22 mouse cellular contexts compared by ENCODE assay signal in the genomic region with DNA sequence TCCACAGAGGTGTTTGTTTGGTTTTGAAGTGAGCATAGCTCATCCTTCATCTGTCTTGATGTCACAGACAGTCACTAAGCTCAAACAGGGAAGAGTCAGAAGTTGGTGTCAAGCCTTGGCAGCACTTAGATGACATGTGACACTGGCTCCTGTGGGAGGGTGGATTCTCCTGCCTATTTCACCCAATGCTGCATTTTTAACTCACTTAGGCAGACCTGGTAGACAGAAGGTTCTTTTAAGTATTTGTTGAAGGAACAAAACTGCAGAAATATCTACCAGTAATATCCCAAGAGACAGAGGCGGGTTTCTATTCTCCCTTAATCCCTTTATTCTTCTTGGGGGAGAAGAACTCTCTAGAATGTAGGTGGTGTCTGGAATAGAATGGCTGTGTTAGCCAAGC.
DNase-seq lines count a peak whose midpoint lies in the region; ATAC-seq and TF ChIP-seq lines count a peak whose summit lies in the region.
"Had no signal": no experiment of that assay in that cellular context is flagged by ENCODE, and none has a peak within 500 bp of the region (broad histone marks: within the 10 kb centered on the region; RNA-seq: fewer than 3 reads in every experiment).

No protein-coding gene starts in this region.

- no peak overlapping the region for H3K4me3 ChIP-seq in layer of hippocampus, adult 2 months
- H3K4me3 ChIP-seq in intestine, postnatal 0 days (ENCODE audit: low read depth, low read length) = no peak overlapping the region
- H3K4me3 ChIP-seq: forebrain, embryonic 10.5 days; forebrain, embryonic 13.5 days; gastrocnemius, adult 2 months; hindbrain, embryonic 12.5 days; hindbrain, embryonic 15.5 days had no signal

- TF ChIP-seq CTCF in layer of hippocampus, adult 2 months (conservative IDR thresholded peaks at IDR 0.05) = no peak
- TF ChIP-seq CTCF in intestine, postnatal 0 days (IDR thresholded peaks at IDR 0.05; ENCODE audit: low read depth) = no peak

- no peaks in the 10 kb centered on the region for H3K4me1 ChIP-seq in intestine, postnatal 0 days (replicated peaks; ENCODE audit: control insufficient read depth, insufficient read depth, low read length)
- H3K4me1 ChIP-seq: forebrain, embryonic 10.5 days; forebrain, embryonic 13.5 days; hindbrain, embryonic 12.5 days; hindbrain, embryonic 15.5 days had no signal

- peak overlapping the region; percentile 19; the same call in 1 of the 2 replicates for H3K27ac ChIP-seq in layer of hippocampus, adult 2 months
- H3K27ac ChIP-seq in intestine, postnatal 0 days (ENCODE audit: low read depth, low read length) = no peak overlapping the region
- H3K27ac ChIP-seq: forebrain, embryonic 10.5 days; forebrain, embryonic 13.5 days; gastrocnemius, adult 2 months; hindbrain, embryonic 12.5 days; hindbrain, embryonic 15.5 days had no signal

- H3K9me3 ChIP-seq in intestine, postnatal 0 days (ENCODE audit: control insufficient read depth) = peaks cover 3% of the 10 kb centered on the region
- H3K9me3 ChIP-seq: forebrain, embryonic 10.5 days; forebrain, embryonic 13.5 days; hindbrain, embryonic 15.5 days had no signal

- ATAC-seq in intestine, postnatal 0 days = no peak
- ATAC-seq: CD4-positive, CD25-positive, alpha-beta regulatory T cell, adult 4 months; forebrain, embryonic 13.5 days; forebrain, embryonic 16.5 days had no signal

- H3K27me3 ChIP-seq in intestine, postnatal 0 days (replicated peaks; ENCODE audit: control insufficient read depth, insufficient read depth, low read length) = no peaks in the 10 kb centered on the region
- H3K27me3 ChIP-seq: forebrain, embryonic 13.5 days; hindbrain, embryonic 12.5 days; hindbrain, embryonic 15.5 days had no signal

- 76% methylated on average over 1 of the region's 1 CpGs for WGBS in intestine, postnatal 0 days

- no peak overlapping the region for H3K9ac ChIP-seq in intestine, postnatal 0 days (ENCODE audit: low read depth, low read length)
- H3K9ac ChIP-seq: forebrain, embryonic 13.5 days; hindbrain, embryonic 12.5 days; hindbrain, embryonic 15.5 days had no signal

- H3K4me2 ChIP-seq in intestine, postnatal 0 days (replicated peaks; ENCODE audit: low read depth) = no peak overlapping the region
- H3K4me2 ChIP-seq: forebrain, embryonic 13.5 days; heart, embryonic 11.5 days; hindbrain, embryonic 12.5 days; hindbrain, embryonic 15.5 days had no signal

- H3K36me3 ChIP-seq in intestine, postnatal 0 days (ENCODE audit: control insufficient read depth, insufficient read depth) = no peaks in the 10 kb centered on the region
- H3K36me3 ChIP-seq: forebrain, embryonic 10.5 days; hindbrain, embryonic 12.5 days; hindbrain, embryonic 15.5 days had no signal

- DNase-seq in layer of hippocampus, adult 2 months (ENCODE audit: low spot score in 2 of 2) = no peak
- no peak for DNase-seq in layer of hippocampus, adult 11-12 months (ENCODE audit: low spot score)
- DNase-seq in right cerebral cortex, adult 18-20 months = peak; percentile 46
- DNase-seq in right cerebral cortex, adult 2 months (ENCODE audit: low spot score in 2 of 2) = no peak
- DNase-seq in telencephalon, adult 2 months (ENCODE audit: low read depth, low spot score) = peak; percentile 72
- DNase-seq: adrenal gland, adult 2 months; adrenal gland, postnatal 14 days; cerebellum, adult 11-12 months; cerebellum, adult 8-10 months; cerebellum, postnatal 10 days; cerebellum, postnatal 36 days; gastrocnemius, adult 2 months; gastrocnemius, postnatal 14 days; heart, adult 11 months had no signal

Comparison
In these comparisons a context has a peak if more than half of its experiments do, and no peak if none do; other contexts are left out.
1. DNase-seq: peak in right cerebral cortex, adult 18-20 months (single experiment) and telencephalon, adult 2 months (single experiment); none in layer of hippocampus, adult 2 months (0 of 2), layer of hippocampus, adult 11-12 months (single experiment) and right cerebral cortex, adult 2 months (0 of 2).